Mouse (Mus musculus): Measurements from ENCODE around the gene Pdia3. TPM values are rescaled to one million over a fixed set of nuclear protein-coding genes. Genes with fewer than 3 reads are reported as not detected.
"Not testable (repeated sequence)": the region's sequence is repeated elsewhere in the genome, so short reads cannot be mapped to it uniquely, and the experiment has no call there.

Pdia3 gene
- polyA plus RNA-seq, 1 experiment from 2014 or later, result 624 TPM

GRCm38 (mm10) chr2:121472783-121473182, 59.2 kb downstream of the Pdia3 start:
- 93% methylated on average over 3 of the region's 3 CpGs for WGBS
- not testable (repeated sequence) for H3K9me3 ChIP-seq (replicated peaks); DNase-seq (ENCODE audit: low spot score); H3K4me1 ChIP-seq; H3K27ac ChIP-seq (replicated peaks); H3K27me3 ChIP-seq (ENCODE audit: low read depth, poor library complexity, severe bottlenecking)
- Histone ChIP-seq H3K36me3 (peaks cover 18% of the 10 kb centered on the region), H3K4me3 (peak overlapping the region; percentile 66)

DNA sequence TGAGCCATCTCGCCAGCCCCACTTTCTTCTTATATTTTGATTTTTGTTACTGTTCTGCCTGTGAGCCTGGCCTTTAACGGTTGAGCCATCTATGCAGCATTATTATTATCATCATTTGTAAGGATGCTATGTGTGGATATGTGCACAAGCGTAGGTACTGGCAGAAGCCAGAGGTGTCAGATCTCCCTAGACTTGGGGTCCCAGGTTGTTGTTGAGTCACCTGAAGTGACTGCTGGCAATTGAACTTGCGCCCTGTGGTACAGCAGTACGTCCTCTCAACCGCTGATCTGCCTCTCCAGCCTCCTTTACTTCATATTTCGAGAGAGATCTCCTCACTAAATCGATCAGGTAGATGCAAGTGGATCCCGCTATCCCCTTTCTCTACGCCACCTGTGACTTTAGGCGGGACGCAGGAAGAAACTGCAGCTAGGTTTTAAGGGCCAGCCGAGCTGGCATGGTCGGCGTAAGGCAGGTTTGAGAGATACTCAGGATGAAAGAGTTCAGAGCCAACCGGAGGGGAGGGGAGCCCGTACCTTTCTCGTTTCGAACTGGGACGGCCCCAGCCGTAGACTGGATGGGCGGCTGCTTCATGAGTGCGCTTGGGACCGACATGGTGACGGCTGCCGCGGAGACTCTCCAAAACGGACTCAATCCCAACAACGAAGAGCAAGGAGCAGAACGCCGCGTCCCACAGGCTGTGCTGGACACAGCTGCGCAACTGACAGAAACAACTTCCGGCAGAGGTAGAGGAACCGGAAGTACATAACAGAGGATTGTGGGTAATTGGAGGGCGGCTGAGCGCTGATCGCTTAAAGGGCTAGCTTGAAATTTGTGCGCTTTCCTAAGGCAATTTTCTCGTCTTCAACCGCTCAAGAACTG, 60.0 kb downstream of the Pdia3 start, which contains the start of gene Mfap1b:
TSS of gene Mfap1b (minus strand) at position 767 of the 879 bp plus-strand sequence.
- peak within 1 kb of the TSS; percentile 59; the same call in 1 of the 2 replicates for H3K27ac ChIP-seq (replicated peaks)
- DNase-seq (ENCODE audit: low spot score), result peak; percentile 79
- not testable (repeated sequence) for H3K27me3 ChIP-seq (ENCODE audit: low read depth, poor library complexity, severe bottlenecking); H3K9me3 ChIP-seq (replicated peaks); H3K4me1 ChIP-seq
- WGBS, result 6% methylated on average over 41 of the region's 41 CpGs
- peaks cover 14% of the 10 kb centered on the region for H3K36me3 ChIP-seq
- peak within 1 kb of the TSS; percentile 66 for H3K4me3 ChIP-seq

DNA sequence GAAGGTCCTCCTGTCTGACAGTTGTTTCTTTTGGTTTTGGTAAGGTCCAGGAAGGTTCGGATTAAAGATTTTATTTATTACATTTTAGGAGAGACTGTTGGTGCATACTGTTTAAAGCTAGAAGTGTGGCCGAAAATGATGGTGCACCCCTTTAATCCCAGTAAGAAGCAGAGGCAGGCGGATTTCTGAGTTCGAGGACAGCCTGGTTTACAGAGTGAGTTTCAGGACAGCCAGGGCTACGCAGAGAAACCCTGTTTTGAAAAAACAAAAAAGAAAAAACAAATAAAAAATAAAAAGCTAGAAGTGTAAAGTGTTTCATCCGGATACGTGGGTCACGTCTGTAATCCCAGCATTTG, 60.6 kb downstream of the Pdia3 start:
- H3K4me1 ChIP-seq, result peaks cover 4% of the 10 kb centered on the region; the same call in 1 of the 2 replicates
- DNase-seq (ENCODE audit: low spot score), result no peak
- H3K27me3 ChIP-seq (ENCODE audit: low read depth, poor library complexity, severe bottlenecking), result no peaks in the 10 kb centered on the region
- no peaks in the 10 kb centered on the region for H3K9me3 ChIP-seq (replicated peaks)
- H3K27ac ChIP-seq (replicated peaks), result peak overlapping the region; percentile 59; the same call in 1 of the 2 replicates
- peaks cover 14% of the 10 kb centered on the region for H3K36me3 ChIP-seq
- H3K4me3 ChIP-seq, result peak overlapping the region; percentile 66
- WGBS, result 41% methylated on average over 8 of the region's 8 CpGs

GRCm38 (mm10) chr2:121475306-121475705, 61.7 kb downstream of the Pdia3 start:
- 97% methylated on average over 2 of the region's 2 CpGs for WGBS
- H3K4me3 ChIP-seq; DNase-seq (ENCODE audit: low spot score); H3K4me1 ChIP-seq; H3K27ac ChIP-seq (replicated peaks); H3K9me3 ChIP-seq (replicated peaks); H3K27me3 ChIP-seq (ENCODE audit: low read depth, poor library complexity, severe bottlenecking): not testable (repeated sequence)
- H3K36me3 ChIP-seq, result peaks cover 11% of the 10 kb centered on the region

GRCm38 (mm10) chr2:121477491-121478266, 64.1 kb downstream of the Pdia3 start:
- no peaks in the 10 kb centered on the region for H3K36me3 ChIP-seq
- H3K4me1 ChIP-seq, result peaks cover 4% of the 10 kb centered on the region; the same call in 1 of the 2 replicates
- H3K4me3 ChIP-seq, result no peak overlapping the region
- H3K27ac ChIP-seq (replicated peaks), result no peak overlapping the region
- 86% methylated on average over 3 of the region's 3 CpGs for WGBS
- no peaks in the 10 kb centered on the region for H3K9me3 ChIP-seq (replicated peaks)
- no peak for DNase-seq (ENCODE audit: low spot score)
- no peaks in the 10 kb centered on the region for H3K27me3 ChIP-seq (ENCODE audit: low read depth, poor library complexity, severe bottlenecking)

GRCm38 (mm10) chr2:121480498-121480897, 66.9 kb downstream of the Pdia3 start:
- Histone ChIP-seq H3K27ac (replicated peaks) (no peak overlapping the region), H3K4me3 (no peak overlapping the region), H3K36me3 (no peaks in the 10 kb centered on the region), H3K9me3 (replicated peaks) (no peaks in the 10 kb centered on the region), H3K27me3 (ENCODE audit: low read depth, poor library complexity, severe bottlenecking) (no peaks in the 10 kb centered on the region), H3K4me1 (no peaks in the 10 kb centered on the region)
- WGBS, result 64% methylated on average over 3 of the region's 3 CpGs
- peak; percentile 20 for DNase-seq (ENCODE audit: low spot score)

DNA sequence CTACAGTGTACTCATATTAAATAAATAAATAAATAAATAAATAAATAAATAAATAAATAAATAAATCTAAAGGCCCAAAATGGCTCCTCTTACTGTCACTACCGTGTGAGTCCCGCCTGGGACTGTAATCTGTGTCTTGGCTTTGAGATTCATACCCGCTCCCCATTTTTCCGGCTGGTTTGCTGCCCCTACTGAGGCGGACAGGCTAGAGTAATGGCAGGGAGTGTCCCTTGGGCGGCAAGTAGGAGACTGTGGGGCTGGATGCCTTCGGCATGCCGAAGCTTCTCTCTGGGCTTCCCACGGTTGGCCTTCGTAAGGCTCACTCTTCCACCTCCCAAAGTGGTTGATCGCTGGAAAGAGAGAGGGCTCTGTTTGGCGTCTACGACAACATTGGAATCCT, 67.3 kb downstream of the Pdia3 start:
- not testable (repeated sequence) for H3K27me3 ChIP-seq (ENCODE audit: low read depth, poor library complexity, severe bottlenecking); H3K27ac ChIP-seq (replicated peaks); H3K9me3 ChIP-seq (replicated peaks); H3K4me1 ChIP-seq; H3K36me3 ChIP-seq; DNase-seq (ENCODE audit: low spot score); H3K4me3 ChIP-seq
- WGBS, result 88% methylated on average over 13 of the region's 13 CpGs

DNA sequence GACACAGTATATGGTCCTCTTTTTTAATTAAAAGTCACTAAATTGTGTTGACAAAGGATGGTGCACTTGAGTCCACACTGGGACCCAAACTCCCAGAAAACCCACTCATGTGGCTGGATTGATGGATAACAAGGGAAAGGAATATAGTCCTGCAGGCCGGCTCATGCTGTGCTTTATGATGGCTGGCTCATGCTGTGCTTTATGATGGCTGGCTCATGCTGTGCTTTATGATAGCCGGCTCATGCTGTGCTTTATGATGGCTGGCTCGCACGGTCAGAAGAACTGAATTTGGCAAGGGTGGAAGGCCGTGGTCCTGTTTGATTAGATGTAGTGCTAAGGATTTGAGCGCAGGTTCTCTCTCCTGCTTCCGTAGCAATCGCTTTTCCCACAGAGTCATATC, 70.0 kb downstream of the Pdia3 start:
- no peak for DNase-seq (ENCODE audit: low spot score)
- Histone ChIP-seq H3K36me3 (no peaks in the 10 kb centered on the region), H3K9me3 (replicated peaks) (no peaks in the 10 kb centered on the region), H3K27ac (replicated peaks) (no peak overlapping the region), H3K27me3 (ENCODE audit: low read depth, poor library complexity, severe bottlenecking) (no peaks in the 10 kb centered on the region), H3K4me3 (no peak overlapping the region), H3K4me1 (no peaks in the 10 kb centered on the region)
- WGBS, result 59% methylated on average over 8 of the region's 8 CpGs

DNA sequence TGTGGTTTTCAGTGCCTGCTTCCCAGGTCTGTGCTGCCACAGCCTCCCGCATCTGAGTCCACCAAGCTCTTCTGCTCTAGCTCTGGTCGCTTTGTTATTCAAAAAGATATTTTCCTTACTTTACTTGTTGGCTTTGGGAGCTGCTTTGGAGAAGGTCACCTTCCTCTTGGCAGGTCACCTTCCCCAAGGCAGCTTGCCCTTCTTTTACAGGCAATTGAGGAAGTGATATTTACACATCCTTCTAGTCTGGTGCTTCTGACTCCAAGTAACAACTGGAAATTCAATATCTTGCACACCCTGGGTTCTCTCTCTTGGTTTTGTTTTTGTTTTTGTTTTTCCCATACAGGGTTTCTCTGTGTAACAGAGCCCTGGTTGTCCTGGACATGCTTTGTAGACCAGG, 70.8 kb downstream of the Pdia3 start:
- H3K27ac ChIP-seq (replicated peaks); H3K9me3 ChIP-seq (replicated peaks); DNase-seq (ENCODE audit: low spot score); H3K4me3 ChIP-seq; H3K36me3 ChIP-seq; H3K27me3 ChIP-seq (ENCODE audit: low read depth, poor library complexity, severe bottlenecking); H3K4me1 ChIP-seq: not testable (repeated sequence)
- WGBS, result 85% methylated on average over 2 of the region's 2 CpGs

Small RNAs within 50 kb of the gene (microRNA-seq; reads per million reads assigned to microRNA genes)
- not detected for gene Gm22953

Other genes with a start within 250 kb of the Pdia3 start
- gene Tubgcp4, start 243.1 kb upstream of the Pdia3 start, polyA plus RNA-seq (2016; fragmentation: Nextera tagmentation; extraction: Ambion mirVana), result 81.2 and 84.2 TPM in 2 replicates
- 13.2 and 13.8 TPM in 2 replicates for gene Zscan29, start 242.7 kb upstream of the Pdia3 start, polyA plus RNA-seq (2016; fragmentation: Nextera tagmentation; extraction: Ambion mirVana)
- gene Trp53bp1, start 142.4 kb upstream of the Pdia3 start, polyA plus RNA-seq (2016; fragmentation: Nextera tagmentation; extraction: Ambion mirVana), result 115 and 146 TPM in 2 replicates
- gene Map1a, start 124.2 kb upstream of the Pdia3 start, polyA plus RNA-seq (2016; fragmentation: Nextera tagmentation; extraction: Ambion mirVana), result 7.8 and 11.4 TPM in 2 replicates
- gene Ppip5k1, start 58.4 kb upstream of the Pdia3 start, polyA plus RNA-seq (2016; fragmentation: Nextera tagmentation; extraction: Ambion mirVana), result 11.2 and 11.4 TPM in 2 replicates
- gene Ckmt1, start 56.1 kb upstream of the Pdia3 start, polyA plus RNA-seq (2016; fragmentation: Nextera tagmentation; extraction: Ambion mirVana), result 1.5 and 3.9 TPM in 2 replicates
- not detected in 2 replicates for gene Strc, start 26.6 kb upstream of the Pdia3 start, polyA plus RNA-seq (2016; fragmentation: Nextera tagmentation; extraction: Ambion mirVana)
- 2.7 and 4.1 TPM in 2 replicates for gene Catsper2, start within 50 bp of the Pdia3 start, polyA plus RNA-seq (2016; fragmentation: Nextera tagmentation; extraction: Ambion mirVana)
- gene Ell3, start 30.5 kb downstream of the Pdia3 start, polyA plus RNA-seq (2016; fragmentation: Nextera tagmentation; extraction: Ambion mirVana), result 2.2 and 2.5 TPM in 2 replicates
- 488 and 493 TPM in 2 replicates for gene Serf2, start 35.4 kb downstream of the Pdia3 start, polyA plus RNA-seq (2016; fragmentation: Nextera tagmentation; extraction: Ambion mirVana)
- 125 and 129 TPM in 2 replicates for gene Hypk, start 39.5 kb downstream of the Pdia3 start, polyA plus RNA-seq (2016; fragmentation: Nextera tagmentation; extraction: Ambion mirVana)
- gene Serinc4, start 43.0 kb downstream of the Pdia3 start, polyA plus RNA-seq (2016; fragmentation: Nextera tagmentation; extraction: Ambion mirVana), result 0.28 and 0.88 TPM in 2 replicates
- 53.2 and 57.2 TPM in 2 replicates for gene Mfap1b, start 60.3 kb downstream of the Pdia3 start, polyA plus RNA-seq (2016; fragmentation: Nextera tagmentation; extraction: Ambion mirVana)
- gene Mfap1a, start 92.9 kb downstream of the Pdia3 start, polyA plus RNA-seq (2016; fragmentation: Nextera tagmentation; extraction: Ambion mirVana), result 26.4 and 29.0 TPM in 2 replicates
- 13.0 and 14.0 TPM in 2 replicates for gene Wdr76, start 92.9 kb downstream of the Pdia3 start, polyA plus RNA-seq (2016; fragmentation: Nextera tagmentation; extraction: Ambion mirVana)

Data from midbrain, embryonic 10.5 days (tissue).